Comparison of ENCODE assay signal across 20 mouse cellular contexts in genomic region chr2:60096625-60097024, GRCm38 (mm10).
DNase-seq lines count a peak whose midpoint lies in the region; ATAC-seq and TF ChIP-seq lines count a peak whose summit lies in the region.
"Had no signal": no experiment of that assay in that cellular context is flagged by ENCODE, and none has a peak within 500 bp of the region (broad histone marks: within the 10 kb centered on the region; RNA-seq: fewer than 3 reads in every experiment).

No protein-coding gene starts in this region.

- H3K4me3 ChIP-seq in lung, embryonic 14.5 days (ENCODE audit: low read depth, low read length): no peak overlapping the region
- H3K4me3 ChIP-seq in lung, adult 2 months (replicated peaks; ENCODE audit: extremely low read depth, low read depth, low read length): no peak overlapping the region
- H3K4me3 ChIP-seq in hindbrain, embryonic 16.5 days (ENCODE audit: low read length): no peak overlapping the region
- no peak overlapping the region for H3K4me3 ChIP-seq in thymus, adult 2 months (ENCODE audit: control insufficient read depth, insufficient read depth, low read length)
- H3K4me3 ChIP-seq: embryonic facial prominence, embryonic 12.5 days; forebrain, embryonic 15.5 days; heart, embryonic 13.5 days; hindbrain, embryonic 12.5 days had no signal

- WGBS in lung, embryonic 14.5 days: 62% methylated on average over 4 of the region's 4 CpGs
- WGBS in lung, adult 2 months: 78% methylated on average over 4 of the region's 4 CpGs
- 76% methylated on average over 4 of the region's 4 CpGs for WGBS in hindbrain, embryonic 16.5 days
- WGBS in thymus, adult 2 months: 93% methylated on average over 4 of the region's 4 CpGs

- peak; percentile 59 for DNase-seq in adrenal gland, adult 2 months
- no peak for DNase-seq in adrenal gland, postnatal 4 days (ENCODE audit: low spot score in 2 of 2)
- DNase-seq in lung, embryonic 14.5 days: peak; percentile 63
- DNase-seq in lung, adult 2 months: no peak
- peak; percentile 50 for DNase-seq in adipocyte (ENCODE audit: low spot score)
- DNase-seq in thymus, adult 2 months: no peak
- DNase-seq: cerebellum, adult 11 months; cerebellum, adult 8-10 months; cerebellum, postnatal 14 days; gastrocnemius, postnatal 36 days; heart, adult 11 months; heart, postnatal 36 days had no signal

- no peak overlapping the region for H3K27ac ChIP-seq in lung, embryonic 14.5 days (ENCODE audit: low read depth)
- no peak overlapping the region for H3K27ac ChIP-seq in hindbrain, embryonic 16.5 days (ENCODE audit: low read depth, low read length)
- no peak overlapping the region for H3K27ac ChIP-seq in thymus, adult 2 months (ENCODE audit: control insufficient read depth, insufficient read depth, low read length)
- H3K27ac ChIP-seq: embryonic facial prominence, embryonic 12.5 days; forebrain, embryonic 15.5 days; heart, embryonic 13.5 days; hindbrain, embryonic 12.5 days; hindbrain, postnatal 0 days had no signal

- no peak for TF ChIP-seq CTCF in lung, embryonic 14.5 days (IDR thresholded peaks at IDR 0.05; ENCODE audit: low read depth)
- no peak for TF ChIP-seq CTCF in lung, adult 2 months (IDR thresholded peaks at IDR 0.05; ENCODE audit: insufficient read depth, low read length)
- no peak for TF ChIP-seq CTCF in thymus, adult 2 months (IDR thresholded peaks at IDR 0.05; ENCODE audit: borderline replicate concordance, control insufficient read depth, extremely low read depth, insufficient read depth, low read length, poor library complexity)

- H3K9ac ChIP-seq in lung, embryonic 14.5 days: no peak overlapping the region
- H3K9ac ChIP-seq in hindbrain, embryonic 16.5 days (ENCODE audit: low read depth, low read length): no peak overlapping the region
- H3K9ac ChIP-seq: embryonic facial prominence, embryonic 12.5 days; forebrain, embryonic 15.5 days; heart, embryonic 13.5 days; hindbrain, embryonic 12.5 days had no signal

- H3K27me3 ChIP-seq in lung, embryonic 14.5 days (ENCODE audit: insufficient read depth, low read length): no peaks in the 10 kb centered on the region
- H3K27me3 ChIP-seq in hindbrain, embryonic 16.5 days (replicated peaks; ENCODE audit: control insufficient read depth, insufficient read depth, low read length): no peaks in the 10 kb centered on the region
- H3K27me3 ChIP-seq in thymus, adult 2 months (ENCODE audit: control insufficient read depth, insufficient read depth, low read length): no peaks in the 10 kb centered on the region
- H3K27me3 ChIP-seq: CH12.LX; embryonic facial prominence, embryonic 12.5 days; forebrain, embryonic 15.5 days; heart, embryonic 13.5 days; hindbrain, embryonic 12.5 days had no signal

- ATAC-seq in lung, embryonic 14.5 days (ENCODE audit: insufficient read depth): no peak
- peak; percentile 83 for ATAC-seq in megakaryocyte progenitor cell, adult 5-6 weeks (replicated peaks; ENCODE audit: poor library complexity)
- no peak for ATAC-seq in hindbrain, embryonic 16.5 days
- ATAC-seq: forebrain, embryonic 15.5 days; hindbrain, postnatal 0 days had no signal

- H3K9me3 ChIP-seq in lung, embryonic 14.5 days (ENCODE audit: low read depth, low read length): no peaks in the 10 kb centered on the region
- no peaks in the 10 kb centered on the region for H3K9me3 ChIP-seq in hindbrain, embryonic 16.5 days (ENCODE audit: control insufficient read depth, low read length)
- H3K9me3 ChIP-seq: embryonic facial prominence, embryonic 12.5 days; forebrain, embryonic 15.5 days; heart, embryonic 13.5 days; hindbrain, embryonic 12.5 days had no signal

- H3K36me3 ChIP-seq in lung, embryonic 14.5 days (ENCODE audit: insufficient read depth): no peaks in the 10 kb centered on the region
- H3K36me3 ChIP-seq in hindbrain, embryonic 16.5 days (ENCODE audit: control insufficient read depth, insufficient read depth, low read length): no peaks in the 10 kb centered on the region
- H3K36me3 ChIP-seq in thymus, adult 2 months (ENCODE audit: control insufficient read depth, insufficient read depth, low read length): no peaks in the 10 kb centered on the region
- H3K36me3 ChIP-seq: forebrain, embryonic 15.5 days; hindbrain, embryonic 12.5 days had no signal

- H3K4me1 ChIP-seq in lung, embryonic 14.5 days (ENCODE audit: insufficient read depth): no peaks in the 10 kb centered on the region
- H3K4me1 ChIP-seq in lung, adult 2 months (ENCODE audit: control insufficient read depth, insufficient read depth, low read length): no peaks in the 10 kb centered on the region
- no peaks in the 10 kb centered on the region for H3K4me1 ChIP-seq in hindbrain, embryonic 16.5 days (ENCODE audit: control insufficient read depth, insufficient read depth, low read depth, low read length)
- no peaks in the 10 kb centered on the region for H3K4me1 ChIP-seq in thymus, adult 2 months (replicated peaks; ENCODE audit: control insufficient read depth, insufficient read depth, low read length)
- H3K4me1 ChIP-seq: embryonic facial prominence, embryonic 12.5 days; forebrain, embryonic 15.5 days; hindbrain, embryonic 12.5 days had no signal

- H3K4me2 ChIP-seq in lung, embryonic 14.5 days: no peak overlapping the region
- H3K4me2 ChIP-seq in hindbrain, embryonic 16.5 days (ENCODE audit: low read length): no peak overlapping the region
- H3K4me2 ChIP-seq: embryonic facial prominence, embryonic 12.5 days; forebrain, embryonic 15.5 days; heart, embryonic 13.5 days; hindbrain, embryonic 12.5 days had no signal

- TF ChIP-seq POLR2A in lung, adult 2 months (IDR thresholded peaks at IDR 0.05; ENCODE audit: borderline replicate concordance, extremely low read depth, low read depth, low read length): no peak
- TF ChIP-seq POLR2A in thymus, adult 2 months (IDR thresholded peaks at IDR 0.05; ENCODE audit: control insufficient read depth, extremely low read depth, insufficient read depth, low read length, poor library complexity): no peak

Comparison
In these comparisons a context has a peak if more than half of its experiments do, and no peak if none do; other contexts are left out.
1. DNase-seq: peak in adrenal gland, adult 2 months (single experiment), lung, embryonic 14.5 days (single experiment) and adipocyte (single experiment); none in adrenal gland, postnatal 4 days (0 of 2), lung, adult 2 months (single experiment) and thymus, adult 2 months (single experiment).